Mouse (Mus musculus): ENCODE results near the gene Nit2.
"Not testable (repeated sequence)": the region's sequence is repeated elsewhere in the genome, so short reads cannot be mapped to it uniquely, and the experiment has no call there.

Gene Nit2

DNA sequence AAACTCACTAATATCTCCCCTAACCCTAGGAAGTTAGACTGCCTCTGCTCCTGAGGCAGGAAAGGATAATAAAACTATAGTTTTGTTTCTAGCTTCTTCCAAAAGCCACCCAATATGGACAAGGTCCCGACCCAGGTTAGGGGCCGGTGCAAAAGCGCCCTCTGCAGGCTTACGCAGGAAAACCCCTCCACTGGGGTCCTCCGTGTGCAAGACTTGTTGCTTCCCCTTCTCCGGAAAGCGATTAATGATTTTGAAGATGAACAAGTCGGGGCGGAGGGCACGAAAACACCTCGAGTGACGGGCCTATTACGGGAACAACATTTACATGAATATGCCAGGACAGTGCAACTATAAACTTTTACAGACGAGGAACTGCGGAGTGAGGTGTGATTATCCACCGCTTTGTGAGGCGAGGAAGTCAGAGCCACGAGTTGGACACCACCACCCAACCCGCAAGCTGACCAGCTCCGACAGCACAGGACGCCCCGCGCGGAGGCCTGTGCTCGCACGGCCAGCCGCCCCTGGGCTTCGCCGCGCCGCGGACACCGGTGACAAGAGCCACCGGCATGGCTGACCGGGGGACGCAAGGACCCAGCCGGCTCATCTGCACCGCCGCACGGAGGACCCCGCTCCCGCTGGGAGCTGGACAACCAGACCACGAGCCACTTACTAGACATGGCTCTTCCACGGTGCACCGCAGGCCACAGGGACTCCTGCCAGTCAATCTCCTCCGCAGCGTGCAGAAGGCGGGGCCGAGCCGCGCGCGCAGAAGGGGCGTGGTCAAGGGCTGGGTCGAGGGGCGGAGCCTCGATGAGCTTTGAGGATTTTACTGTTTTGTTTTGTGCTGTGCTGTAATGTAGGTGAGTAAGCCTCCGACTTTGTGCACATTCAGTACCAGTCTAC lies at the start of gene Nit2:
TSS of gene Nit2 (minus strand) at position 731 of the 903 bp plus-strand sequence.
- peak; percentile 92 to 96 for DNase-seq (ENCODE audit: low read depth in 2 of 2, low spot score in 2 of 2)

DNA sequence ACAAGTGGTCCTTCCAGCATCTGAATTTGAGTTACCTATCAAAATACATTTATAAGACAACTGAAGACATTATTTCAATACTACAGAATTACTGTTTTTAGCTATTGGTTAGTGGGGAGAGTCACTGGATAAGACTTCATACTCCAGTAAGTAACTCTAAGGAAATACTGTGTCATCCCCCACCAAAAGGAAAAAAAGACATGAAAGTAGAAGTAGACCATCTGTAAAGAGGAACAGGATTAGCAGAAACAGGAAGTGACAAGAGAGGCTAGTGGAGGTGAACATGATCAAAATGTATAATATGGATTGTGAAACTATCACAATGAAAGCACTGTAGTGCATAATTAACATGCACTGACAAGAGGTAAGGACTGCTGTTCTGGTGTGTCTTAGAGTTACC lies 48.8 kb upstream of the Nit2 start:
- DNase-seq (ENCODE audit: low read depth in 2 of 2, low spot score in 2 of 2) = no peak

DNA sequence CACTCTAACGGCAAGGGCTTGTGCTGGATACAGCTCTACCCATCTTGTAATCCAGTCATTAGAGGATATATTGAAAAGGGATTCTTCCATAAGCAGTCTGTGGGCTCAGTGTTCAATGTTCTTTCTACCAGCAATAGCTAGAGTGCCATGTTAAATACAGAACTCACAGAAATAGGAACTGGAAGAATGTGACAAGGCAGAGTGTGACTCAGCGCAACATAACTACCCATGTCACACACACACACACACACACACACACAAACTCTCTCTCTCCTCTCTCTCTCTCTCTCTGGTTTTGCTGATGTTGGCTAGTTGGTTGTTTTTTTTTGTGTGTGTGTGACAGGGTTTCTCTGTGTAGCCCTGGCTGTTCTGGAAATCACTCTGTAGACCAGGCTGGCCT lies 43.9 kb upstream of the Nit2 start:
- no peak for DNase-seq (ENCODE audit: low read depth in 2 of 2, low spot score in 2 of 2)

DNA sequence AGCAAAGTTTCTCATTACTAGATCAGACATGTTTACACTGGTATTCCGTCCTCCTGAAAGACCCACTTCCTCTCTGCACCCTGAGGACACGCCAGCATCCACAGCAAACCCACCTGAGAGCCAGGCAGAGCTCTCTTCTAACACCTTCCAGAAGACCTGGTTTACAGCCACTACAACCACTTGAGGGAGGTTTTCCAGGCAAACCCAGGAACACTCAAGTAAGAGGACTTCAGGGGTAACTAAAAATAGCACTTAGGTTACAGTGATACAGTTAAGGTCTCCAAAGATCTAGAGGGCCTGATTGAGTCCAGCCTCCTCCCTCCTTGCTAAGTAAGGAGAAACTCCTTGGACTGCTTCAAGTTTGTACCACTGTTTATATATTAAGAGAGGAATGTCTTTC lies 41.2 kb upstream of the Nit2 start:
- no peak for DNase-seq (ENCODE audit: low read depth in 2 of 2, low spot score in 2 of 2)

DNA sequence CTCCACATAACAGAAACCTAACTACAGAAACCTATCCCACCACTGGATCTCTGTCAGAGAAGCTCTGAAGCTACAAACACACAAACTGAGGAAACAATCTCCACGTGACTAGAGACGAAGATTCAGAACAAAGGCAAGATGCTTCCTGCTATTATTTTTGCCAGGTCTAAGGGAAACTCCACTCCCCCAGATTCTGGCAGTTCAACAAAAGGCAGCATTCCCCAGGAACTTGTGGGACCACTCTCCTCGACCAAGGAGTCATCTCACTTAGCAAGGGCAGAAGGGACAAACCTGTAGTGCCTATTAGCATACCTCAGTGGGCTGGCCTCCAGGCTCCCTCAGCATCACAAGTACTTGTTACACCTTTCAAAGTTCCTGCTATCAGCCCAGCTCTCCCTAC lies 30.1 kb upstream of the Nit2 start:
- DNase-seq (ENCODE audit: low read depth in 2 of 2, low spot score in 2 of 2) = no peak

DNA sequence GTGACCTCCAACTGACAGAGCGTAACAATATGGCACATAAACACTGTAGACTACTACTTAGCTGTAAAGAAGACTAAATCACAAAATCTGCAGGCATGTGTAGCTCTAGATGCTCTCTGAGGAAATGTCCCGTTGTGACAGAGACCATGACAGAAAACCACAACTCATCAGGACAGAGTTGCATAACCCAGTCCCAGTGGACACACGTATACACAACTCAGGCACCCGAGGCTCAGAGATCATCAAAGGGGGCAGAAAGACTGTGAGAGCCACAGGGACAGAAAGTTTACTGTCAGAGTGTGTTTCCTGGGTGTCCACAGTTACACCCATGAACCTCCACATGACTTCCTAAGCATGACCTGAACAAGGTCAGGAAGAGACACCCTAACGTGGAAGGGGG lies 29.4 kb upstream of the Nit2 start:
- DNase-seq (ENCODE audit: low read depth in 2 of 2, low spot score in 2 of 2) = no peak

DNA sequence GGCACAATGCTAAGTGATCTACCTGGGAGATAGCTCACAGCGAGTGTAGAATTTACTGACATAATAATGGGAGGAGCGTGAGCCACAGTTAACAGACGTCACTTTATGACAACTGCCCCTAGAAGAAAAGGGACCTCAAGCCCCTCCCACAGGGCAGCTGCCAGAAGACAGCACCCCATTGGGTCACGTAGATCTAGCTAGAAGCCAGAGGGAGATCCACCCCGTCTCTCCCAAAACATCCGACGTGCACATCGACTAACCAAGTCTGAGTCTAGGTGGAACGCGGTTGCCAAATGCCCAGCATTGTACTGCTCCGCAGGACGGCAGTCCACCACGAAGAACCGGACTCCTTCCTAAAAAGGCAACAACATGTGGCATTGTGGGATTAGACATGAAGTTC lies 24.1 kb upstream of the Nit2 start:
- DNase-seq (ENCODE audit: low read depth in 2 of 2, low spot score in 2 of 2) = no peak

DNA sequence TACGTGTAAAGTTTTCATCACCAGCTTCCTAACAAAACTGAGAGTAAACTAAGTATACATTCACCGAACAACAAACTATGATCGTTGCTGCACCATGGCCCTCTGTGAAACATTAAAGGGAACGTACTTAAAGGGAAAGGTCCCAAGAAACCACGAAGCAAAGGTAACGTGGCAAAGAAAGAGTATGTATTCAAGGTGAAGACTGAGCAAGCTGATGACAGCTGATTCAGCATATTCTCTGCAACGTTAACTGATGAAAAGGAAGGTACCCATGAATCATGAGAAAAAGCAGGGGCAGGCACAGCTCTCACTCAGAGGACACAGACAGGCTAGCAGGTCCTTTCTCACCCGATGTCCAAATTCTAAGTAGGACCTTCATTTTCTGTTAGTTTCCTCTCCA lies 23.2 kb upstream of the Nit2 start:
- DNase-seq (ENCODE audit: low read depth in 2 of 2, low spot score in 2 of 2) = no peak

DNA sequence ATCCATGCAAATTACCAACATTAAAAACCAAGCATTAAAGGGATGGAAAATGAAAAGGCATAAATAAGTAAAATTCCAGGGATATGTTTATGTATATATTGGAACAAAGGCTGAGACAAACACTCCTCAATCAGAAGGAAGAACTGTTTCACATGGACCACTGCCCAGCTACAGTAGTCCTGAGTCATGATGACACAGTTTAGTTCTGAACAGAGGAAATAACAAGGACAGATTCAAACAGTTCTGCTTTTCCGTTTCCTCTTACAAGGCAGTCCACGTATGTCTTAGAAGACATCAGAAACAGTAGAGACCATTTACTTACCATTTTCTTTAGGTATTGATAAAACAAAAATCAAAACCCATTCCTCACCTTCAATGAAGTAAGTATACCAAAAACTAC lies 22.4 kb upstream of the Nit2 start:
- no peak for DNase-seq (ENCODE audit: low read depth in 2 of 2, low spot score in 2 of 2)

DNA sequence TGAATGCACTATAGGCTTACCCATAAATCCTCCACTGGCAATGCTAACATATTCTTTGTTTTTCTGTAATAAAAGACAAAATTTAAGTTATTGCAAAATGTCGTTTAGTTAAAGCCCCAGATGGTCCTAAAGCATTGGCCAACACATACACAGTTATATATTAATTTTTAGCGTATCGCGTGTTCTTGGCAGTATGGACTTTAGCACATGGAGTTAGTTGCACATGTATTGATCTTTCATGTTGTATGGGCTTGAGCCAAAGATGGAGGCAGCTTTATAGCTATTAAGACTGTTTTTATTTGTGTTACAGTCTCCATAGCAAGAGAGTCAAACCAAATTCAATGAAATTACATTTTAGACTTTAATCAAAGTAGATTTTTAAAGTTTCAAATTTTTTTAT lies 19.5 kb upstream of the Nit2 start:
- no peak for DNase-seq (ENCODE audit: low read depth in 2 of 2, low spot score in 2 of 2)

DNA sequence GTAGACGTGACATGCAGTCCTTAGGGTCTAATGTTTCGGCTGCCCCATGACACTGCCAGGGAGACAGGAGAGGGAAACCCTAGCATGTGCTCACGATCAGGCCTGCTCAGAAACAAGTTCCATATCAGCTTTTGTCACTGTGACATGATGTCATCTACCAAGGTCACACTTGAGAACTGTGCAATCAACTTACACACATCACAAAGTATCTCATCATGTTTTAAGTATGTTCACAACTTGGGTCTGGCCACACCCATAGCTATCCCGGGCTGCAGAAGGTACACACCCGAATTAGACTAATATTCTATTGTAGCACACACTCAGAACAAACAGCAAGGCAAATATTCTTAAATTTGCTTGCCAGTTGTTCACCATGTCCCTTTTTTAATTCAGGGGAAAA lies 14.9 kb upstream of the Nit2 start:
- no peak for DNase-seq (ENCODE audit: low read depth in 2 of 2, low spot score in 2 of 2)

DNA sequence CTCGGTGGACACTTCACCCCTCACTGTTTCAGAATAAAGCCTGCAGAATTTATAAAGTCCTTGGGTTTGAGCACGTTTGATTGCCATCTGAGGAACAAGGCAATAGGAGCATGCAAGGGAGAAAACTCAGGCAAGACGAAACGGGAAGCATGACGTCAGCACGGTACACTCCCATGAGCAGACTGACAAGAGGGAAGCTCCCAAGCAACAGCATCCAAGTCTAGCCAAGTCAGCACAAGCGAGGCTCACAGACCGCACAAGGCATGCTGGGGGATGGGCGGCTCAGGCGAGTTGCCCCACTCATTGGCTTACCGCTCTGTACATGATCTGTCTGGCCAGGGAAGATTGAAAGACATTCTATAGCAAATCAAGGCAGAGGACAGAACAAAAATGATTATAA lies 14.0 kb upstream of the Nit2 start:
- DNase-seq (ENCODE audit: low read depth in 2 of 2, low spot score in 2 of 2) = no peak

DNA sequence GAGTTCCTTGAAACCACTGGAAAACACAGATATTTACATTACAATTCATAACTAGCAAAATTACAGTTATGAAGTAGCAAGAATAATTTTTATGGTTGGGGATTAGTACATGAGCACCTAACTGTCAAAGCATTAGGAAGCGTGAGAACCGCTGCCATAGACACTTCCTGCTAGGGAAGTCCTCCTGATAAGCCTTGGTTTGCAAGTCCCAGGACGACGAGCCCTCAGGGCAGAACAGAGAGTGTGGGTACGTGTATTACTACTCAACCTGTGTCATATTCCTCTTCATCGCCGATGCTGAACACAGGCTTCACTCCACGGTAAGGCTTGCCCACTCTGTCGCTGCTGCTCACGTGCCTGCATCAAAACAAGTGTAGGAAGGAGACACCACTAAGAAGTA lies 10.5 kb upstream of the Nit2 start:
- DNase-seq (ENCODE audit: low read depth in 2 of 2, low spot score in 2 of 2) = no peak

DNA sequence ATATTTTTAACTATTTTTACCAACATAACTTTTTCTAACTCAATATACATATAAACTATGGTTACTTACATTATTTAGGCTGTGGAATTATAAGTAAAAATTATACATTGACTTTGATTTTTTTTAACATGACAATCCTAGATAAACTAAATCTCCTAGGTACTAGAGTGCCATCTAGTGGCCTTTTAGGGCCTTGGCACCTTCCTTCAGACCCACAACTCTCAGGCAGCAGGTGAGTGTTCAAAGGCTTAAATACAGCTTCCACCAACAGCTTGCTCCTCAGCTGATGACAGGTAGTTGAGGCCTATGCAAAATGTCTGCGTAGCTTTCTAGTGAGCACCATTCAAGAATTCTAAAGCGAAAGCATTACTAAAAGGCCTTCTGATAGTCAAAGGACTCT lies 10.1 kb upstream of the Nit2 start:
- DNase-seq (ENCODE audit: low read depth in 2 of 2, low spot score in 2 of 2) = peak; percentile 19 to 44

DNA sequence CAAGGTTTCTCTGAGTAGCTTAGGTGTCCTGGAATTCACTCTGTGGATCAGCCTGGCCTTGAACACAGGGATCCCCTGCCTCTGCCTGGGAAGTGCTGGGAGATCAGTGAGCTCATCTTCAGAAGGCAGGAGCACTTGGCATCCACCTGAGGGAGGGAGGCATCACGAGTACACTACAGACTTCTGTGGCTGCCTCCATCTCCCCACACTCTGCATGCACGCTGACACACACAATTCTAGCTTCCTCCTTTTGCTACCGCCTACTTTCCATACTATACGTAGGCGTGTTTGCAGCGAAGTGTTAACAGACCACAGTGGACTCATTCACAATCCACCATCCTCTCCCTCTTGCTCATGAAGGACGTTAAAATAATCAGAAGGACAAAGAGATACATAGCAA lies 9.1 kb upstream of the Nit2 start:
- no peak for DNase-seq (ENCODE audit: low read depth in 2 of 2, low spot score in 2 of 2)

DNA sequence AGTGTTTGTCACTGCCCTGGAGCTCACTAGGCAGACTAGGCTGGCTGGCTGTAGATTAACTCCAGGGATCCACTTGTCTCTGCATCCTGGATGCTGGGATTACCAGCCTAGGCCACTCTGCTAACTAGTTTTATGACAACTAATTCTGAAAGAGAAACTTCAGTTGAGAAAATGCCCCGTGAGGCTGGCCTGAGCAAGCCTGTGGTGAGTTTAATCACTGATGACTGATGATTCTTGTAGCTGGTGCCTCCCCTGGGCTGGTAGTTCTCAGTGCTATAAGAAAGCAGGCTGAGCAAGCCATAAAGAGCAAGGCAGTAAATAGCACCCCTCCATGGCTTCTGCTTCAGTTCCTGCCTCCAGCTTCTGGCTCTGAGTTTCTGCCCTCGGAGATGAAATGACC lies 8.6 kb upstream of the Nit2 start:
- no peak for DNase-seq (ENCODE audit: low read depth in 2 of 2, low spot score in 2 of 2)

DNA sequence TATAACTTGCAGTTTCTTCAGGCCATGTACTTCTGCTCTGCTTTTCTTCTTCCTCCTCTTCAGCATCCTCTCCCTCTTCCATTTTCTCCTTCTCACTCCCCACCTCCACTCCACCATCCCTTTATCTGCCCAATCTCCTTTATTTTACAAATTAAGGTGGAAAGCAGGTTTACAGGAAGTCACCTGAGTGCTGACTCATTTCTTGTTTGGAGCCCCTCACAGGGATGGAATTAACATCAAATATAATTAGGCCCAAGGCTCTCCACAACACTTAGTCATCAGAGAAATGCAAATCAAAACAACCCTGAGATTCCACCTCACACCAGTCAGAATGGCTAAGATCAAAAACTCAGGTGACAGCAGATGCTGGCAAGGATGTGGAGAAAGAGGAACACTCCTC lies 7.3 kb upstream of the Nit2 start:
- not testable (repeated sequence) for DNase-seq (ENCODE audit: low read depth in 2 of 2, low spot score in 2 of 2)

DNA sequence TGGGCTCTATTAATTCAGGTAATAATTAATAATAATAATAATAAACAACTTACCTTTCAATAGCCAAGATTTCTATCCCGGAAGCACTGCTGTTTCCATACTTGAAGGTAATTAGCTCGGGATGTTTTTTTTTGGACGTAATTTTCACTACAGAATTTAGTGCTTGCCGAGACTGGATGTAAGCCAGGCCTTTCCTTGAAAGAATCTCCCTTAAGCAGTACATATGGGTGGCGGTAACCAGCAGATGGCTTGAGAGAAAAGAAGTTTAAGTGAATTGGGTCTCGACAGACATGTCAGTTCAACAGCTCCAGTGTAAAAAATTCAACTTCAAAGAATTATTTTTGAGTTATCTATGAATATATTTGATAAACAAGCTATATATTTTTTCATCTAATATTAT lies 4.4 kb upstream of the Nit2 start:
- DNase-seq (ENCODE audit: low read depth in 2 of 2, low spot score in 2 of 2) = no peak

DNA sequence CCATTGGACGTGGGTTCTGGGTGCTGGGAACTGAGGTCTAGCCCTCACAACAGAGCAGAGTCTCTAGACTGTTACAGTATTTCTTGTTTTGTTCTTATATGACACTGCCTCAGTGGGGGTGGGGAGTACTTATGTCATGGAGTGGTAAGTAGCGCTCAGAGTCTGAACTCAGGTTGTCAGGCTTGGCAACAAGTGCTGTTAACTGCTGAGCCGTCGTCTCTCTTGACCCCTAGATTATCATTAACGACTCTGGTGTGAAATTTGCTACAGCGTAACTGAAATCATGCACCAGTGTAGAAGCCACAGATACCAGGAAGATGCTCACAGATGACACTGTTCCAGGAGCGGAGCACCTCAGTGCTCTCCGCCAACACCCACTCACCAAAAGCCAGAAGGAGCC lies 4.0 kb upstream of the Nit2 start:
- DNase-seq (ENCODE audit: low read depth in 2 of 2, low spot score in 2 of 2) = no peak

DNA sequence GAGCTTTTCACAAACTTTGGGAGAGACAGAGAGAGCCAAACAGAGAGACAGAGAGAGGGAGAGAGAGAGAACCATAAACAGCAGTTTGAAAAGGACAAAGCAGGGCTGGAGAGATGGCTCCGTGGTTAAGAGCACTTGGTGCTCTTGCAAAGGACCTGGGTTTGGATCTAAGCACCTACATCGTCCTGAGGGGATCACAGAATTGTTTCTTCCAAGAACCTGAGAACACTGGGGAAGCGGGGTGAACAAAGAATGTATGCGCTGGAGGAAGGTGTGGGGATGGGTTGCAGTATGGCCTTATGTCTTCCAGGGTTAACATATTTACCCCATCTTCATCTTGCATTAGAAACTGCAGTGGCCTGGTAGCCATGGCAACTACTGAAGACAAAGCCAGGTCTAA lies 1.1 kb upstream of the Nit2 start:
- no peak for DNase-seq (ENCODE audit: low read depth in 2 of 2, low spot score in 2 of 2)

DNA sequence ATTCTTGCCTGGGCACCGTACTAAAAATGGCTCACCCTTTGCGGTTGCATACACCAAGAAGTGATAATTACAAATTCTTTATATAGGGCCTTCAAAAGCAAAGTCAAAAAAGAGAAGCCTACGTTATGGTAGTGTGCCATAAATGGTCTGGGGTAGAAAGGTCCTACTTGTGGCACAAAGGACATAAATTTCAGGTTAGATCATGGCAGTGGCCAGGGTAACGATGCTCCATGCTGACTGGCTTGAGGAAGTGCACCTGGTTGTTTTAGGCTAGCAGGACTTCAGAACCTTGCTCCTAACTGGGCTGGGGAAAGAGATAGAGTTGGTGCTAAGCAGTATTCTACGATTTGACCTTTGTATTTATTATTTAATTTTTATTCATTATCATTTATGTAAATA lies 372 bp upstream of the Nit2 start:
- DNase-seq (ENCODE audit: low read depth in 2 of 2, low spot score in 2 of 2) = no peak

DNA sequence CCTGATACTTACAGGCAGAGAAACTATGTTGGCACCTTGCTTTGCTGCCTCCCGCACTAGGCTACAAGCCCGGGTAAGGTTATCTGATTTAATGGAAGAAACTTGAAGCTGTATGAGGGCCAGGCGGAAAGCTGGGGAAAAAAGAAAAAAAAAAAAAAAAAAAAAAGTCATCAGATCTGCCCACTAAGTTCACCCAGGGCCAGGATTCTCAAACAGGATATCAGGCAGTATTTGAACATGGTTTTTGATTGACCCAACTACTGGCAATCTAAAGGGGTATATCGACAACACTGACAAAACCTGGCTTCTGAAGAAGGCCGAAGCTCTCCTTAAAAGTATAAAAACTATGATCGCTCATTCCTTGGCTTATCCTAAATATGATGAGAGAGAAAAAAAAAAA lies 1.1 kb downstream of the Nit2 start:
- no peak for DNase-seq (ENCODE audit: low read depth in 2 of 2, low spot score in 2 of 2)

DNA sequence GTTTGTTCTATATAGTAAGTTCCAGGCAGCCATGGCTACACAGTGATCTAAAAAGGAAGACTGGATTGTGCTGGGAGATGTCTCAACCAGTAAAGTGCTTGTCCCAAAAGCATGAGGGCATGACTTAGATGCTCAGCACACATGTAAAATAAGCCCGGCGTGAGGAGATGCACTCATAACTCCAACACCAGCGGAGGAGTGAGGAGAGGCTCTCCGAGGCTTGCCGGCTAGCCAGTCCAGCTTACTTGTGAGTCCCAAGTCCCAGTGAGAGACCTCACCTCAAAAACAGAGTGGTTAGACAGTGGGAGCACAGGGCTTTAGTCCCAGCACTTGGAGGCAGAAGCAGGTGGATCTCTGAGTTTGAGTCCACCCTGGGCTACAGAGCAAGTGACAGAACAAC lies 2.0 kb downstream of the Nit2 start:
- DNase-seq (ENCODE audit: low read depth in 2 of 2, low spot score in 2 of 2) = no peak
